Mouse (Mus musculus): ENCODE results near the gene Psmc3.
A peak's percentile ranks its signal among the peaks of the same experiment; 100 is the strongest.
"Not testable (repeated sequence)": the region's sequence is repeated elsewhere in the genome, so short reads cannot be mapped to it uniquely, and the experiment has no call there.

Gene Psmc3

GRCm38 (mm10) chr2:91082844-91083243, 29.0 kb downstream of the Psmc3 start:
- no peak for DNase-seq

GRCm38 (mm10) chr2:91083366-91083940, 29.6 kb downstream of the Psmc3 start:
- DNase-seq, result no peak

GRCm38 (mm10) chr2:91084179-91084820, 30.5 kb downstream of the Psmc3 start:
- DNase-seq, result no peak

- no peak for DNase-seq
Measured at GRCm38 (mm10) chr2:91085494-91086391, 31.9 kb downstream of the Psmc3 start.

- no peak for DNase-seq
Measured at GRCm38 (mm10) chr2:91086392-91087237, 32.8 kb downstream of the Psmc3 start.

- DNase-seq, result no peak
Measured at GRCm38 (mm10) chr2:91087453-91087852, 33.6 kb downstream of the Psmc3 start.

GRCm38 (mm10) chr2:91088987-91089386, 35.2 kb downstream of the Psmc3 start:
- no peak for DNase-seq

GRCm38 (mm10) chr2:91090208-91090607, 36.4 kb downstream of the Psmc3 start:
- no peak for DNase-seq

- no peak for DNase-seq
Measured at GRCm38 (mm10) chr2:91090827-91091226, 37.0 kb downstream of the Psmc3 start.

- no peak for DNase-seq
Measured at GRCm38 (mm10) chr2:91096524-91096923, 42.7 kb downstream of the Psmc3 start.

GRCm38 (mm10) chr2:91097015-91097414, 43.2 kb downstream of the Psmc3 start:
- DNase-seq, result no peak

- DNase-seq, result no peak
Measured at GRCm38 (mm10) chr2:91098156-91098555, 44.3 kb downstream of the Psmc3 start.

- peak; percentile 76 for DNase-seq
Measured at GRCm38 (mm10) chr2:91101124-91101740, 47.4 kb downstream of the Psmc3 start.

GRCm38 (mm10) chr2:91108156-91108555, 54.3 kb downstream of the Psmc3 start:
- DNase-seq, result no peak

- no peak for DNase-seq
Measured at GRCm38 (mm10) chr2:91109241-91109640, 55.4 kb downstream of the Psmc3 start.

GRCm38 (mm10) chr2:91109807-91110385, 56.1 kb downstream of the Psmc3 start:
- DNase-seq, result no peak

GRCm38 (mm10) chr2:91110429-91110828, 56.6 kb downstream of the Psmc3 start:
- DNase-seq, result no peak

GRCm38 (mm10) chr2:91111832-91112231, 58.0 kb downstream of the Psmc3 start:
- DNase-seq, result not testable (repeated sequence)

GRCm38 (mm10) chr2:91112491-91112890, 58.7 kb downstream of the Psmc3 start:
- DNase-seq, result peak; percentile 75

GRCm38 (mm10) chr2:91113334-91113733, 59.5 kb downstream of the Psmc3 start:
- no peak for DNase-seq

- DNase-seq, result no peak
Measured at GRCm38 (mm10) chr2:91113852-91114251, 60.0 kb downstream of the Psmc3 start.

Measured in kidney, adult 11 months (tissue).